In genomic region chr3:92905182-92905581, GRCm38 (mm10) we compare ENCODE assay signal across 46 mouse cellular contexts. TPM values are rescaled to one million over a fixed set of nuclear protein-coding genes. Genes with fewer than 3 reads are reported as not detected.
"Had no signal": no experiment of that assay in that cellular context is flagged by ENCODE, and none has a peak within 500 bp of the region (broad histone marks: within the 10 kb centered on the region; RNA-seq: fewer than 3 reads in every experiment).

No protein-coding gene starts in this region.

- DNase-seq: left cerebral cortex, postnatal 4 days; liver; liver, embryonic 13.5 days; liver, postnatal 0 days; lung, adult 2 months; lung, postnatal 10 days; lung, postnatal 36 days; lung, postnatal 4 days; midbrain, embryonic 14.5 days had no signal

- ATAC-seq: liver, embryonic 12.5 days; liver, postnatal 0 days; lung, postnatal 0 days; midbrain, embryonic 13.5 days; midbrain, embryonic 15.5 days; midbrain, embryonic 16.5 days had no signal

- H3K36me3 ChIP-seq: limb, embryonic 10.5 days; limb, embryonic 12.5 days; limb, embryonic 13.5 days; limb, embryonic 15.5 days; liver, embryonic 12.5 days; liver, embryonic 13.5 days; liver, embryonic 15.5 days; midbrain, embryonic 10.5 days; midbrain, embryonic 12.5 days; midbrain, embryonic 13.5 days; midbrain, embryonic 15.5 days; neural tube, embryonic 12.5 days; neural tube, embryonic 13.5 days had no signal

- H3K9me3 ChIP-seq: limb, embryonic 10.5 days; limb, embryonic 12.5 days; limb, embryonic 13.5 days; limb, embryonic 15.5 days; liver, embryonic 12.5 days; liver, embryonic 13.5 days; liver, embryonic 15.5 days; megakaryocyte, embryonic 14.5 days; midbrain, embryonic 10.5 days; midbrain, embryonic 12.5 days; midbrain, embryonic 13.5 days; midbrain, embryonic 15.5 days; neural tube, embryonic 12.5 days; neural tube, embryonic 13.5 days had no signal

- H3K9ac ChIP-seq: limb, embryonic 12.5 days; limb, embryonic 13.5 days; limb, embryonic 15.5 days; liver, embryonic 12.5 days; liver, embryonic 13.5 days; liver, embryonic 14.5 days; liver, embryonic 15.5 days; liver, postnatal 0 days; midbrain, embryonic 12.5 days; midbrain, embryonic 13.5 days; midbrain, embryonic 15.5 days; neural tube, embryonic 12.5 days; neural tube, embryonic 13.5 days had no signal

- H3K4me1 ChIP-seq: limb, embryonic 10.5 days; limb, embryonic 12.5 days; limb, embryonic 13.5 days; limb, embryonic 15.5 days; liver, embryonic 12.5 days; liver, embryonic 13.5 days; liver, embryonic 15.5 days; megakaryocyte, embryonic 14.5 days; midbrain, embryonic 10.5 days; midbrain, embryonic 12.5 days; midbrain, embryonic 13.5 days; midbrain, embryonic 15.5 days; neural tube, embryonic 12.5 days; neural tube, embryonic 13.5 days had no signal

- H3K27me3 ChIP-seq: limb, embryonic 12.5 days; limb, embryonic 13.5 days; limb, embryonic 15.5 days; liver, embryonic 12.5 days; liver, embryonic 13.5 days; liver, embryonic 15.5 days; megakaryocyte, embryonic 14.5 days; midbrain, embryonic 12.5 days; midbrain, embryonic 13.5 days; midbrain, embryonic 15.5 days; neural tube, embryonic 12.5 days; neural tube, embryonic 13.5 days had no signal

- H3K4me2 ChIP-seq: limb, embryonic 12.5 days; limb, embryonic 13.5 days; limb, embryonic 15.5 days; liver, embryonic 11.5 days; liver, embryonic 12.5 days; liver, embryonic 13.5 days; liver, embryonic 15.5 days; midbrain, embryonic 11.5 days; midbrain, embryonic 12.5 days; midbrain, embryonic 13.5 days; midbrain, embryonic 15.5 days; neural tube, embryonic 12.5 days; neural tube, embryonic 13.5 days had no signal

- H3K27ac ChIP-seq: left cerebral cortex, adult 2 months; limb, embryonic 10.5 days; limb, embryonic 12.5 days; limb, embryonic 13.5 days; limb, embryonic 15.5 days; liver, embryonic 12.5 days; liver, embryonic 13.5 days; liver, embryonic 14.5 days; liver, embryonic 15.5 days; macrophage; midbrain, embryonic 10.5 days; midbrain, embryonic 12.5 days; midbrain, embryonic 13.5 days; midbrain, embryonic 15.5 days; neural tube, embryonic 12.5 days; neural tube, embryonic 13.5 days had no signal

- H3K4me3 ChIP-seq: left cerebral cortex, adult 2 months; limb, embryonic 10.5 days; limb, embryonic 12.5 days; limb, embryonic 13.5 days; limb, embryonic 15.5 days; liver, embryonic 12.5 days; liver, embryonic 13.5 days; liver, embryonic 15.5 days; megakaryocyte, embryonic 14.5 days; midbrain, embryonic 10.5 days; midbrain, embryonic 12.5 days; midbrain, embryonic 13.5 days; midbrain, embryonic 15.5 days; myocyte; neural tube, embryonic 12.5 days; neural tube, embryonic 13.5 days had no signal

RNA-seq across cellular contexts. Expression of gene Lce3a, which starts 20.8 kb away (rescaled TPM):
- total RNA-seq: left cerebral cortex, adult 2 months; left cerebral cortex, adult 8-10 months; left cerebral cortex, postnatal 10 days; left cerebral cortex, postnatal 14 days; left cerebral cortex, postnatal 25 days; left cerebral cortex, postnatal 36 days; left cerebral cortex, postnatal 4 days; liver, adult 2 months; megakaryocyte progenitor cell, adult 5-6 weeks; megakaryocyte, adult 5-6 weeks; megakaryocyte-erythroid progenitor cell, adult 5-6 weeks; midbrain, postnatal 0 days; monocyte, adult 5-6 weeks had no signal
- polyA plus RNA-seq: limb, embryonic 10.5 days; limb, embryonic 11.5 days; limb, embryonic 12.5 days; limb, embryonic 13.5 days; limb, embryonic 14.5 days; limb, embryonic 15.5 days; liver, adult 2 months; liver, embryonic 11.5 days; liver, embryonic 12.5 days; liver, embryonic 13.5 days; liver, embryonic 14.5 days; liver, embryonic 15.5 days; liver, embryonic 16.5 days; liver, postnatal 0 days; lung, embryonic 16.5 days; lung, postnatal 0 days; macrophage; midbrain, embryonic 10.5 days; midbrain, embryonic 11.5 days; midbrain, embryonic 12.5 days; midbrain, embryonic 13.5 days; midbrain, embryonic 14.5 days; midbrain, embryonic 15.5 days; midbrain, embryonic 16.5 days; midbrain, postnatal 0 days; myocyte; neural tube, embryonic 11.5 days; neural tube, embryonic 12.5 days; neural tube, embryonic 13.5 days had no signal

RNA-seq across cellular contexts. Expression of gene Lce3b, which starts 27.6 kb away (rescaled TPM):
- total RNA-seq: left cerebral cortex, adult 2 months; left cerebral cortex, adult 8-10 months; left cerebral cortex, postnatal 10 days; left cerebral cortex, postnatal 14 days; left cerebral cortex, postnatal 25 days; left cerebral cortex, postnatal 36 days; left cerebral cortex, postnatal 4 days; liver, adult 2 months; megakaryocyte progenitor cell, adult 5-6 weeks; megakaryocyte, adult 5-6 weeks; megakaryocyte-erythroid progenitor cell, adult 5-6 weeks; midbrain, postnatal 0 days; monocyte, adult 5-6 weeks had no signal
- polyA plus RNA-seq: limb, embryonic 10.5 days; limb, embryonic 11.5 days; limb, embryonic 12.5 days; limb, embryonic 13.5 days; limb, embryonic 14.5 days; limb, embryonic 15.5 days; liver, adult 2 months; liver, embryonic 11.5 days; liver, embryonic 12.5 days; liver, embryonic 13.5 days; liver, embryonic 14.5 days; liver, embryonic 15.5 days; liver, embryonic 16.5 days; liver, postnatal 0 days; lung, embryonic 16.5 days; lung, postnatal 0 days; macrophage; midbrain, embryonic 10.5 days; midbrain, embryonic 11.5 days; midbrain, embryonic 12.5 days; midbrain, embryonic 13.5 days; midbrain, embryonic 14.5 days; midbrain, embryonic 15.5 days; midbrain, embryonic 16.5 days; midbrain, postnatal 0 days; myocyte; neural tube, embryonic 11.5 days; neural tube, embryonic 12.5 days; neural tube, embryonic 13.5 days had no signal

RNA-seq across cellular contexts. Expression of gene 2310050C09Rik, which starts 35.2 kb away (rescaled TPM):
- total RNA-seq: left cerebral cortex, adult 2 months; left cerebral cortex, adult 8-10 months; left cerebral cortex, postnatal 10 days; left cerebral cortex, postnatal 14 days; left cerebral cortex, postnatal 25 days; left cerebral cortex, postnatal 36 days; left cerebral cortex, postnatal 4 days; liver, adult 2 months; megakaryocyte progenitor cell, adult 5-6 weeks; megakaryocyte, adult 5-6 weeks; megakaryocyte-erythroid progenitor cell, adult 5-6 weeks; monocyte, adult 5-6 weeks had no signal
- polyA plus RNA-seq: limb, embryonic 10.5 days; limb, embryonic 11.5 days; limb, embryonic 12.5 days; liver, adult 2 months; liver, embryonic 11.5 days; liver, embryonic 12.5 days; liver, embryonic 13.5 days; liver, embryonic 14.5 days; liver, embryonic 15.5 days; liver, embryonic 16.5 days; liver, postnatal 0 days; lung, embryonic 16.5 days; lung, postnatal 0 days; macrophage; midbrain, embryonic 10.5 days; midbrain, embryonic 11.5 days; midbrain, embryonic 12.5 days; midbrain, embryonic 13.5 days; midbrain, embryonic 14.5 days; midbrain, embryonic 15.5 days; midbrain, embryonic 16.5 days; midbrain, postnatal 0 days; myocyte; neural tube, embryonic 11.5 days; neural tube, embryonic 12.5 days; neural tube, embryonic 13.5 days had no signal

RNA-seq across cellular contexts. Expression of gene Lce3c, which starts 39.1 kb away (rescaled TPM):
- total RNA-seq: left cerebral cortex, adult 2 months; left cerebral cortex, adult 8-10 months; left cerebral cortex, postnatal 10 days; left cerebral cortex, postnatal 14 days; left cerebral cortex, postnatal 25 days; left cerebral cortex, postnatal 36 days; left cerebral cortex, postnatal 4 days; liver, adult 2 months; megakaryocyte progenitor cell, adult 5-6 weeks; megakaryocyte, adult 5-6 weeks; megakaryocyte-erythroid progenitor cell, adult 5-6 weeks; midbrain, postnatal 0 days; monocyte, adult 5-6 weeks had no signal
- polyA plus RNA-seq: limb, embryonic 10.5 days; limb, embryonic 11.5 days; limb, embryonic 12.5 days; limb, embryonic 14.5 days; liver, adult 2 months; liver, embryonic 11.5 days; liver, embryonic 12.5 days; liver, embryonic 13.5 days; liver, embryonic 14.5 days; liver, embryonic 15.5 days; liver, embryonic 16.5 days; liver, postnatal 0 days; lung, embryonic 16.5 days; lung, postnatal 0 days; macrophage; midbrain, embryonic 10.5 days; midbrain, embryonic 11.5 days; midbrain, embryonic 12.5 days; midbrain, embryonic 13.5 days; midbrain, embryonic 14.5 days; midbrain, embryonic 15.5 days; midbrain, embryonic 16.5 days; midbrain, postnatal 0 days; myocyte; neural tube, embryonic 11.5 days; neural tube, embryonic 12.5 days; neural tube, embryonic 13.5 days had no signal

RNA-seq across cellular contexts. Expression of gene Lce3d, which starts 52.0 kb away (rescaled TPM):
- total RNA-seq: left cerebral cortex, adult 2 months; left cerebral cortex, adult 8-10 months; left cerebral cortex, postnatal 10 days; left cerebral cortex, postnatal 14 days; left cerebral cortex, postnatal 25 days; left cerebral cortex, postnatal 36 days; left cerebral cortex, postnatal 4 days; liver, adult 2 months; megakaryocyte progenitor cell, adult 5-6 weeks; megakaryocyte, adult 5-6 weeks; megakaryocyte-erythroid progenitor cell, adult 5-6 weeks; midbrain, postnatal 0 days; monocyte, adult 5-6 weeks had no signal
- polyA plus RNA-seq: limb, embryonic 10.5 days; limb, embryonic 11.5 days; limb, embryonic 12.5 days; limb, embryonic 13.5 days; limb, embryonic 14.5 days; limb, embryonic 15.5 days; liver, adult 2 months; liver, embryonic 11.5 days; liver, embryonic 12.5 days; liver, embryonic 13.5 days; liver, embryonic 14.5 days; liver, embryonic 15.5 days; liver, embryonic 16.5 days; liver, postnatal 0 days; lung, embryonic 16.5 days; lung, postnatal 0 days; macrophage; midbrain, embryonic 10.5 days; midbrain, embryonic 11.5 days; midbrain, embryonic 12.5 days; midbrain, embryonic 13.5 days; midbrain, embryonic 14.5 days; midbrain, embryonic 15.5 days; midbrain, embryonic 16.5 days; midbrain, postnatal 0 days; myocyte; neural tube, embryonic 11.5 days; neural tube, embryonic 12.5 days; neural tube, embryonic 13.5 days had no signal
